Mouse (Mus musculus) embryonic facial prominence, embryonic 10.5 days (tissue): Measurements from ENCODE around the gene Olfr1225. TPM values are rescaled to one million over a fixed set of nuclear protein-coding genes. Genes with fewer than 3 reads are reported as not detected.
"Not testable (repeated sequence)": the region's sequence is repeated elsewhere in the genome, so short reads cannot be mapped to it uniquely, and the experiment has no call there.

Experiments used
- DNase-seq: peaks from one replicate; pipeline ENCODE4 v3.0.0-alpha.2; 2017; ENCODE audit warnings: low spot score
- H3K27ac ChIP-seq: fragments of 300-500 bp; sonication (generic); replicated peaks from 2 replicates; pipeline ENCODE4 v1.5.1; 2016; ENCODE audit warnings: mild to moderate bottlenecking
- H3K27me3 ChIP-seq: fragments of 300-500 bp; sonication (generic); replicated peaks from 2 replicates; pipeline ENCODE4 v1.6.1; 2016; ENCODE audit warnings: low read depth, mild to moderate bottlenecking; ENCODE audit not compliant: poor library complexity, severe bottlenecking
- H3K36me3 ChIP-seq: fragments of 300-500 bp; sonication (generic); replicated peaks from 2 replicates; pipeline ENCODE4 v1.6.1; 2016; ENCODE audit warnings: mild to moderate bottlenecking, moderate library complexity
- H3K4me1 ChIP-seq: fragments of 300-500 bp; sonication (generic); 2 replicates; pipeline ENCODE4 v1.6.1; 2016
- H3K4me3 ChIP-seq: fragments of 300-500 bp; sonication (generic); 2 replicates; pipeline ENCODE4 v1.5.1; 2016; ENCODE audit warnings: mild to moderate bottlenecking, moderate library complexity
- H3K9me3 ChIP-seq: fragments of 300-500 bp; sonication (generic); 2 replicates; pipeline ENCODE4 v1.6.1; 2016; ENCODE audit warnings: mild to moderate bottlenecking
- WGBS: fragments of 180-500 bp; shearing (Covaris S2); methylation state at CpG from one replicate; pipeline ENCODE4 v1.1.7; 2016; 5-methylcytosine and 5-hydroxymethylcytosine counted together
- polyA plus RNA-seq: library from polyadenylated mRNA; unstranded; fragments of >200 nt; fragmentation: Nextera tagmentation; extraction: Ambion mirVana; gene quantifications from 2 replicates; pipeline ENCODE4 v1.2.1, GENCODE M21; 2016

Gene Olfr1225
- polyA plus RNA-seq: not detected in 2 replicates

DNA sequence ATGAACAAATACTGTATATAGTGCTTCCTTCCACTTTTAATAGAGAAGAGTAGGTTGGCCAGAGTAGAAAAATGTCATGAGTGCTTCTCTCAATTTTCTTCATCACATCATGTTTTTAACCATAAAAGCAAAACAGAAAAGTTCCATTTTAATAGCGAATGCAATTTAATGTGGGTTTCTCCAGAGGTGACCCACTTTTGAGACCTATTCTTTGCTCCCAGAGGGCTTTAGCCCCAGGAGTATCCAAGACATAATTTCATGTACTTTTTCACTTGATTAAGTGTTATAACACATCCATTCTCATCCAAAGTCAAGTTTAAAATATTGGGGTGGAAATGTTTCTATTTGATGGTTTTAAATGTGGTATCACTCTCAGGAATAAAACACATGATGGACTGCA, at the start of gene Olfr1225:
Olfr1225 (minus strand) TSS at position 101 of the 400 bp plus-strand sequence.
- WGBS: 94% methylated on average over 1 of the region's 1 CpGs
- no peak within 1 kb of the TSS for H3K4me3 ChIP-seq
- no peaks in the 10 kb centered on the region for H3K27me3 ChIP-seq
- no peak within 1 kb of the TSS for H3K27ac ChIP-seq
- H3K36me3 ChIP-seq: no peaks in the 10 kb centered on the region
- H3K9me3 ChIP-seq: no peaks in the 10 kb centered on the region
- no peak for DNase-seq
- H3K4me1 ChIP-seq: no peaks in the 10 kb centered on the region

DNA sequence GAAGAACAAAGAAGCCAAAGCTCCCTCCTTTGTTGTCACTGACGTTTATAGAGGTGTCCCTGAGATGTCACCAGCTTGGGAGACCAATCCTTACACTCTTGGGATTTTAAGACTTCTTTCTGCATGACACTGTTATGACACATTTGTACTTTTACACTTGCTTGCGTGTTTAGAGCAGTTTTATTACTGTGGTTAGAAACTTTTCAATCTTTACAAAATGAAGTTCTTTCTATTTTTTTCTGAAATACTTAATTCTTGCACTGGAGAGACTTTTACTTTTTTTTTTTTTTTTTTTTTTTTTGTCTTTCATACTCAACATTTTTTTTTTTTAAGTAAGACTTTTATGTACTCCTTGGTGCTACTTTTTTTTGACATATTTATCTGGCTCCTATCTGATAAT, 25.5 kb upstream of the Olfr1225 start, which contains the start of gene Olfr1226:
Olfr1226 (minus strand) TSS at position 101 of the 400 bp plus-strand sequence.
- no peak for DNase-seq
- Histone ChIP-seq H3K36me3 (no peaks in the 10 kb centered on the region), H3K9me3 (no peaks in the 10 kb centered on the region), H3K27me3 (no peaks in the 10 kb centered on the region), H3K4me1 (no peaks in the 10 kb centered on the region), H3K27ac (no peak within 1 kb of the TSS), H3K4me3 (no peak within 1 kb of the TSS)
- WGBS: 67% methylated on average over 2 of the region's 2 CpGs

DNA sequence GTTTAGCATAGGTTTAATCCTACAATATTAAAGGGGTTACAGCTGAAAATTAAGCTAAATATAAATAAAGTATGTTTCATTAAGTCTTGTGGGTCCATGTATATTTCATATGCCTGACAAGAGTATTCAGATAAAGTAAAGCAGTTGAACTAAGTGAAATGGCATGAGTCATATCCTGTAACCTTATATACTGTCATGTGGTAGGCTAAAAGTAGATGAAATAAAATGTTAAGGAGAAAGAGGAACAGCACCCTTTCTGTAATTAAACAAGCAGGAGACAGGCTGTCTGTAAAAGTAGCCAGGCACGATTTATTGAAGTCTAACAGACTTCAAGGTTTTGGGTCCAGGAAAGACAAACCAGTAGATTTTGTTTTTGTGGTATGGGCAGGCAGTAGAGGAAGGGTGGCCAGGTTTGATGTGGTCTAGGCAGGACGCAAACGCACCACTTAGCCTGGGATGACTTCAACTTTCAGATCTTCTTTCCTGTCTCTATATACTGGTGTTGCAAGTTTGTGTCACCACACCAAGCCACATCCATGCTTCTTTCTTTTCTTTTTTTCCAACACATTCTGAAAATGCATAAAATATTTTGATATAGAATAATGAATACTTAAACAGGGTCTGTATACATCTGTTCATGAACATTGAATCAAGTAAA, 22.0 kb upstream of the Olfr1225 start:
- no peaks in the 10 kb centered on the region for H3K4me1 ChIP-seq
- H3K9me3 ChIP-seq: no peaks in the 10 kb centered on the region
- 83% methylated on average over 3 of the region's 3 CpGs for WGBS
- H3K27me3 ChIP-seq: no peaks in the 10 kb centered on the region
- no peak overlapping the region for H3K4me3 ChIP-seq
- H3K36me3 ChIP-seq: no peaks in the 10 kb centered on the region
- DNase-seq: no peak
- no peak overlapping the region for H3K27ac ChIP-seq

DNA sequence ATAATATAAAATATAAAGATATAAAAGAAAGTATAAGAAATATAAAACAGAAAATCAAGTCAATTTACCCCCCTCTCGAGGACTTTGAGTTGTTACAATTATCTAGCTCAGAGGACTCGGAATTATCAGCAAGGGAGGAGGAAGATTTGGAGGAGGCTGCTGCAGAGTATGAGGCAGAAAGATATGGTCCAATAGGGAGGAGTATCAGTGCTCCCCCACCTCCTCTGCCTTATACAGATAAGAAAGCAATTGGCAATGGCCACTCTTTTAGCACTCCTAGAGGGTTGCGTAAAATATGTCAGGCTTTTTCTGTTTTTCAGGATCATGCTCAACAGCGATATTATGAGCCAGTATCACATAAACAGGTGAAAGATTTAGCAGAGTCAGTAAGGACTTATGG, 9.8 kb downstream of the Olfr1225 start:
- H3K36me3 ChIP-seq, H3K27me3 ChIP-seq, H3K27ac ChIP-seq, H3K4me1 ChIP-seq, H3K9me3 ChIP-seq, DNase-seq, H3K4me3 ChIP-seq: not testable (repeated sequence)
- 88% methylated on average over 4 of the region's 4 CpGs for WGBS

DNA sequence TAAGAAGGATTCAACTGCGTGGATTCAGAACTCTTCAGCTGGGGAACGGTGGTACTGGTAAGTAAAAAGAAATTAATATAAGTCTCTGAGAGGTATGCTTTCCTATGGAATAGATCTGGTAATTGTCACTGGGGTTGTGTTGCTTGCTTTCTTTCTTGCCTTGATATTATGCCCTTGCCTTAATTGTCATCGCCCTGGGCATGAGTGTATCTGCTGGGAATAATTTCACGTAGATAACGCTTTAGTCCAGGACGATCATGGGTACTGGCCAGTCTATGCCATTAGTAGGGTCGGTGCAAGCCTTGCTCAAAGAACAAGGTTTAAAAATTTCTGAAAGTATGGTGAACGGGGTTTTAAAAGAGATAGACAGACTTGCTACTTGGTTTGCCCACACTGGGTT, 10.5 kb downstream of the Olfr1225 start, which contains the start of gene Olfr1224-ps1:
Olfr1224-ps1 (minus strand) TSS at position 101 of the 400 bp plus-strand sequence.
- H3K4me3 ChIP-seq, DNase-seq, H3K9me3 ChIP-seq, H3K27me3 ChIP-seq, H3K4me1 ChIP-seq, H3K36me3 ChIP-seq, H3K27ac ChIP-seq: not testable (repeated sequence)
- WGBS: 92% methylated on average over 8 of the region's 8 CpGs

DNA sequence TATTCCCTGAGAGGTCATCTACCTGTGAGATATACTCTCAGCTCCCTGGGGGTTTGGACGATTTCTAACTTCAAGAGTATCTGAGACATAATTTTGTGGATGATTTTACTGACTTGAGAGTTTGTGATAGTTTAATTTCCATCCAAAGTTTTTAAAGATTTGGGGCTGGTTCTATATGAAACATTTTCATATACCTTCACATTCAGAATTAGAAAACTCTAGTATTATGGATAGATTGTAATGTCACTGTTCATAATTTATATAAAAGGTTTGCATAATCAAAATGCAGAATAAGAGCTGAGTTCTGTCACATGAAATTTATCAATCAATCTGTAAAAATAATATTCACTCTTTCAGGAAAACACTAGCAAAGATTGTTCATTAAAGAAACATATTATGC, 23.0 kb downstream of the Olfr1225 start, which contains the start of gene Olfr1223:
Olfr1223 (minus strand) TSS at position 101 of the 400 bp plus-strand sequence.
- no peaks in the 10 kb centered on the region for H3K9me3 ChIP-seq
- no peaks in the 10 kb centered on the region for H3K36me3 ChIP-seq
- DNase-seq: no peak
- WGBS: 79% methylated on average over 1 of the region's 1 CpGs
- H3K27ac ChIP-seq: no peak within 1 kb of the TSS
- H3K27me3 ChIP-seq: no peaks in the 10 kb centered on the region
- H3K4me3 ChIP-seq: no peak within 1 kb of the TSS
- H3K4me1 ChIP-seq: no peaks in the 10 kb centered on the region

DNA sequence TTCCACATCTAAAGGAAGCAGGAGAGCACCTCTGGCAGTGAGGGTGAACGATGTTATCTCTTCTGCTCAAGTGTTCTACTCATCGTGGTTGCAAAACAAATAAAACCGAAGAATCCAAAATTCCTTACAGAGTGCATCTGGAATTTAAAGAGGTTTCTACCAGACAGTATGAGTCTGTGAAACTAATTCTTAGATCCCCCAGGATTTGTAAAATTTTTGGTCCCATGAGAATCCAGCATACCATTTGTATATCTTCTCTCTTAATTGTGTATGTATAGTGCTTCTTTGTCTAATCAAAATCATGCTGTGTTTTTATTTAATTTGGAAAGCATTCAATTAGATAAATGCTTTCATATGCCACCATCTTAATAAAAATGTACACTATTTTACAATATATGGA, 41.5 kb downstream of the Olfr1225 start, which contains the start of gene Olfr1222:
Olfr1222 (minus strand) TSS at position 101 of the 400 bp plus-strand sequence.
- WGBS: 82% methylated on average over 3 of the region's 3 CpGs
- no peaks in the 10 kb centered on the region for H3K36me3 ChIP-seq
- H3K4me1 ChIP-seq: no peaks in the 10 kb centered on the region
- H3K27me3 ChIP-seq: no peaks in the 10 kb centered on the region
- no peak within 1 kb of the TSS for H3K27ac ChIP-seq
- DNase-seq: no peak
- no peak within 1 kb of the TSS for H3K4me3 ChIP-seq
- H3K9me3 ChIP-seq: no peaks in the 10 kb centered on the region

Other genes with a start within 250 kb of the Olfr1225 start
- not detected in 2 replicates for gene Olfr1211, start 236.6 kb downstream of the Olfr1225 start, polyA plus RNA-seq
- gene Olfr1212, start 220.7 kb downstream of the Olfr1225 start, polyA plus RNA-seq: not detected in 2 replicates
- not detected in 2 replicates for gene Gm13762, start 194.4 kb downstream of the Olfr1225 start, polyA plus RNA-seq
- not detected in 2 replicates for gene Olfr1214, start 182.0 kb downstream of the Olfr1225 start, polyA plus RNA-seq
- not detected in 2 replicates for gene Olfr1215, start 167.7 kb downstream of the Olfr1225 start, polyA plus RNA-seq
- not detected in 2 replicates for gene Olfr1216, start 156.3 kb downstream of the Olfr1225 start, polyA plus RNA-seq
- not detected in 2 replicates for gene Olfr1217, start 142.6 kb downstream of the Olfr1225 start, polyA plus RNA-seq
- not detected in 2 replicates for gene Olfr1218, start 113.5 kb downstream of the Olfr1225 start, polyA plus RNA-seq
- not detected in 2 replicates for gene Olfr1219, start 91.2 kb downstream of the Olfr1225 start, polyA plus RNA-seq
- gene Olfr1220, start 67.8 kb downstream of the Olfr1225 start, polyA plus RNA-seq: not detected in 2 replicates
- not detected in 2 replicates for gene Olfr1221, start 57.4 kb downstream of the Olfr1225 start, polyA plus RNA-seq
- gene Olfr1222, start 41.6 kb downstream of the Olfr1225 start, polyA plus RNA-seq: not detected in 2 replicates
- gene Olfr1223, start 23.1 kb downstream of the Olfr1225 start, polyA plus RNA-seq: not detected in 2 replicates
- not detected in 2 replicates for gene Olfr1224-ps1, start 10.6 kb downstream of the Olfr1225 start, polyA plus RNA-seq
- not detected in 2 replicates for gene Olfr1226, start 25.4 kb upstream of the Olfr1225 start, polyA plus RNA-seq
- not detected in 2 replicates for gene Olfr1228, start 79.4 kb upstream of the Olfr1225 start, polyA plus RNA-seq
- not detected in 2 replicates for gene Olfr1229, start 113.3 kb upstream of the Olfr1225 start, polyA plus RNA-seq
- not detected in 2 replicates for gene Olfr1230, start 122.6 kb upstream of the Olfr1225 start, polyA plus RNA-seq
- not detected in 2 replicates for gene Olfr1231, start 132.4 kb upstream of the Olfr1225 start, polyA plus RNA-seq
- not detected in 2 replicates for gene Olfr1232, start 155.0 kb upstream of the Olfr1225 start, polyA plus RNA-seq
- gene Olfr1233, start 167.7 kb upstream of the Olfr1225 start, polyA plus RNA-seq: not detected in 2 replicates
- gene Olfr1234, start 190.2 kb upstream of the Olfr1225 start, polyA plus RNA-seq: not detected in 2 replicates
- gene Olfr1238, start 235.0 kb upstream of the Olfr1225 start, polyA plus RNA-seq: not detected in 2 replicates
- gene Olfr1239, start 245.7 kb upstream of the Olfr1225 start, polyA plus RNA-seq: not detected in 2 replicates